Mouse (Mus musculus): Measurements from ENCODE around the gene Foxl1.

Gene Foxl1

DNA sequence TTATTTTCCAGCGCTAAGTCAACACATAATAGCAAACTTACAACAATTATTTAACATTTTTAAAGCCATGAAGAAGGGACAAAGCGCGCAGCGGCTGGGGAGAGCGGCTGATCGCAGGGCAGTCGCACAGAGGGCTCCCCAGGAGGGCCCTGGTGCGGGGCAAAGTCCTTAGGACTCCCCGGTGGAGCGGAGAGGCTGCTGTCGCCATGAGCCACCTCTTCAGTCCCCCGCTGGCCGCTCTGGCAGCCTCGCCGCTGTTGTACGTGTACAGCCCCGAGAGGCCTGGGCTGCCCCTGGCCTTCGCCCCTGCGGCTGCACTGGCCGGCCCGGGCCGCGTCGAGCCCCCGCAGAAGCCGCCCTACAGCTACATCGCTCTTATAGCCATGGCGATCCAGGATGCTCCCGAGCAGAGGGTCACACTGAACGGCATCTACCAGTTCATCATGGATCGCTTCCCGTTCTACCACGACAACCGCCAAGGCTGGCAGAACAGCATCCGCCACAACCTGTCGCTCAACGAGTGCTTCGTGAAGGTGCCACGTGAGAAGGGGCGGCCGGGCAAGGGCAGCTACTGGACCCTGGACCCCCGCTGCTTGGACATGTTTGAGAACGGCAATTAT is at the start of gene Foxl1:
TSS of gene Foxl1 (plus strand) at position 185 of the 620 bp plus-strand sequence.
- DNase-seq (ENCODE audit: extremely low spot score): peak; percentile 62

DNA sequence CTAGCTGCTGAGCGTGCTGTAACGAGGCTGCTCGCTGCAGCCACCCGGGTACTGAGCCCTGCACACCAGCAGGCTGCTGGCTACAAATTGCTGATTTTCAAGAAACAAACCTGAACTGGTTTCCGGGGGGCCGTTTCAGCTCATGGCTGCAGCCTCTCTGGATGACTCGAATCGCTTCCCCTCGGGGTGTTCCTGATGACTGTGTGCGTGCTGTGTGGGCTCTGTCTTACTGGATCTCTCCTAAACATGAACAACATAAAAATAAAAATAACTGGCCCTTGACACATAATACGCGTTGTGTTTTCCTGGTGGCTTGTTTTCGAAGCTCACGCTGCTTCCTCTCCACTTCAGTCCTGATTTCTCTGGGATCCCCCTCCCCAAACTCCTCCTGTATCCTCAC is 49.0 kb upstream of the Foxl1 start:
- DNase-seq (ENCODE audit: extremely low spot score): no peak

GRCm38 (mm10) chr8:121079201-121079600 is 48.5 kb upstream of the Foxl1 start:
- no peak for DNase-seq (ENCODE audit: extremely low spot score)

DNA sequence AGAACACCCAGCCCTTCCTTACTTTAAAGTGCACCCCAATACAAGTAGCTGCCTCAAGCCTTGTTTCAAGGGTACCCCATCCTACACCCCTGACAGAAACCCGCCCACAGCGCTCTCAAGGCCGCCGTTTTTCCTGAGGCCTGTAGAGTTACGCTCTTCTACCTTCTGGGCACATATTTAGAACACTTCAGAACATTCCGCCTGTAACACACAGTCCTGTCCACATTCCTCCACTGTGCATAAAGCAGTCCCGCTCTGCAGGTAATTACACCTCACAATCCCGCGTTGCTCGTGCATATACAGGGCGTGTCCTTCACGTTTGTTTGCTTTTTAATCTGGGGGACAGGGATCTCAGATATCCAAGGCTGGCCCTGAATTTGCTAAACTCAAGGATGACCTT is 47.8 kb upstream of the Foxl1 start:
- DNase-seq (ENCODE audit: extremely low spot score): no peak

DNA sequence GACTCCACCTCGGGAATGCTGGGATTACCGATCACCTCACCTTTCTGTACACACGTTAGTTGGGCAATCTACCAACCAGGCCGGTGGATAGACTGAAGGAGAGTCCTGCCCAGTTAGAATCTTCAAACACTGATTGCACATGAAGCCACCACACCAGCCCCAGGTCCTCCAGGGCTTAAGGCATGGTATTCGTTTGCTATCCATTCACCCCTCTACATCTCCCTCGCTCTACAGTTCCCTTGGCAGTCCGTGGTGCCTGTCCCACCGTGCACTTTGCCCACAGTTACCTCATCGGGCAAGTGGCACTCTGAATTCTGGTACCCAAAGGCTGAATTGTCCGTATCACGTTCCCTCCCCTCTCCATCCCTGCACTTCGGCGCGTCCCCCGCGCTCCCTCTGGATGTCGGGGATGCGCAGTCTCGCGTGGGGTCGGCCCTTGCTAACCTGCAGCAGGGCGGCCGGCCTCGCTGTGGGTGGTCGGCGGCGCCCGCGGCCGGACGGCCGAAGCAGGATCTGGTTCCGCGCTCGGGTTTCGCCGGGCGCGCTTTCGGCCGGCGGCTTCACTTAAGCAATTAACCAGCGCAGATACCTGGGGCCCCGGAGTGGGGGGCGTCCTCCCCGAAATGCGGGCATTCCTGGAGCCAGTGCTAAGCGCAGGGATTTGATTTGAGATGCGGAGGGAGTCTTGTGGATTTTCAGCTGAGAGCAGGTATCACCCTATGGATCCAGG is 47.2 kb upstream of the Foxl1 start:
- no peak for DNase-seq (ENCODE audit: extremely low spot score)

- DNase-seq (ENCODE audit: extremely low spot score): no peak
Measured at GRCm38 (mm10) chr8:121081398-121081797, 46.3 kb upstream of the Foxl1 start.

DNA sequence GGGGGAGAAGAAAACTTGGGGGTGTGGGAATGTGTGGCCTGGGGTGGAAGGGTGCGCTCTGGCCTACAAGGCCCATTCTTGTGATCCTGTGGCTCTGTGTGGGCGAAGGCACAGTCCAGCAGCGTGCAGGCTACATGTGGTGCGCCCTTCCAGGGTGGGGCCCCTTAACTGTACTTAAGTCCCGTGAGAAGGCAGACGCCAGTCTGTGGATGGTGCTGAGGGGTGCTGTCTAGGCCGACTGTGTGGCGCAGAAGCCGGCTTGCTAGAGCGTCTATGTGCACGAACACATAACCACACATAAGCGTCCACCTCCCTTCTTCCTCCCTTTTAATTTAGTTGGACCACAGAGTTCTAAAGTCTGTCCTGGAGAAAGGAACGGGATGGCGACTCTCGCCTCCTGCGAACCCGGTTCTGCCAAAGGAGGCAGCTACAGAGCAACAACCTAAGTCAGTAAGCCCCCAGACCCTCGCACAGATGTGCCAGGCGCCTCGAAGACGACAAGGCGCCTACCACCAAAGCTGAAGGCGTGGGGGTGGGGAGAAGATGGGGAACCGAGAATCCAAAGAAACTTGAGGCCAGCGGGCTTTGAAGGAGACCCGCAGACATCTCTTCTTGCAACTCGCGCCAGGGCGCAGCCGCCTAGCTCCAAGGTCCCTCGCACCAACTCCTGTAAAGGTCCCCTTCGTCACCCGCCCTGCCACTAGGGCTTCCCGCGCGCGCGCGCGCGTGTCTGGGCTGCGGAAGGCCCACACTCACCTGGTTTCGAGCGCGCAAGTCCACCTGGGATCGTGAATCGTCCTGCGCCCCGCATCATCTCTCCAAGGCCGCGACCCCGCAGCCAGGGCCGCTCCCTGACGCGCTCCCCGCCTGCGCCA is 45.3 kb upstream of the Foxl1 start:
- DNase-seq (ENCODE audit: extremely low spot score): no peak

GRCm38 (mm10) chr8:121083093-121083935 is 44.4 kb upstream of the Foxl1 start:
- peak; percentile 84 for DNase-seq (ENCODE audit: extremely low spot score)

GRCm38 (mm10) chr8:121083936-121084209 is 43.9 kb upstream of the Foxl1 start:
- no peak for DNase-seq (ENCODE audit: extremely low spot score)

DNA sequence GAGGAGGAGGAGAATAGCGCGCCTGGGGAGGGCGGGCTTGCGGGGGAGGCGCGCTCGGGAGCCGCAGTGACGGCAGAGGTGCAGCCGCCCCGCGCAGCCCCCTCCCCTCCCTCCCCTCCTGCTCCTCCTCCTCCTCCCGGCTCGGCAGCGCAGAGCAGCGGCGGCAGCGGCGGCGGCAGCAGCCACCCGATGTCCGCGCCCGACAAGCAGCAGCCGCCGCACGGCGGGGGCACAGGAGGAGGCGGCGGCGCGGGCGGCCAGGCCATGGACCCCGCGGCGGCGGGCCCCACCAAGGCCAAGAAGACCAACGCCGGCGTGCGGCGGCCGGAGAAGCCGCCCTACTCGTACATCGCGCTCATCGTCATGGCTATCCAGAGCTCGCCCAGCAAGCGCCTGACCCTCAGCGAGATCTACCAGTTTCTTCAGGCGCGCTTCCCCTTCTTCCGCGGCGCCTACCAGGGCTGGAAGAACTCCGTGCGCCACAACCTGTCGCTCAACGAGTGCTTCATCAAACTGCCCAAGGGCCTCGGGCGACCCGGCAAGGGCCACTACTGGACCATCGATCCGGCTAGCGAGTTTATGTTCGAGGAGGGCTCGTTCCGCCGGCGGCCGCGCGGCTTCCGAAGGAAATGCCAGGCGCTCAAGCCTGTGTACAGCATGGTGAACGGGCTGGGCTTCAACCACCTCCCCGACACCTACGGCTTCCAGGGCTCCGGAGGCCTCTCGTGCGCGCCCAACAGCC is 43.4 kb upstream of the Foxl1 start, which contains the start of gene Foxf1:
TSS of gene Foxf1 (plus strand) at position 177 of the 742 bp plus-strand sequence.
- no peak for DNase-seq (ENCODE audit: extremely low spot score)

GRCm38 (mm10) chr8:121085011-121085410 is 42.7 kb upstream of the Foxl1 start:
- DNase-seq (ENCODE audit: extremely low spot score): no peak

GRCm38 (mm10) chr8:121085561-121085960 is 42.2 kb upstream of the Foxl1 start:
- DNase-seq (ENCODE audit: extremely low spot score): no peak

GRCm38 (mm10) chr8:121086004-121086900 is 41.5 kb upstream of the Foxl1 start:
- DNase-seq (ENCODE audit: extremely low spot score): no peak

DNA sequence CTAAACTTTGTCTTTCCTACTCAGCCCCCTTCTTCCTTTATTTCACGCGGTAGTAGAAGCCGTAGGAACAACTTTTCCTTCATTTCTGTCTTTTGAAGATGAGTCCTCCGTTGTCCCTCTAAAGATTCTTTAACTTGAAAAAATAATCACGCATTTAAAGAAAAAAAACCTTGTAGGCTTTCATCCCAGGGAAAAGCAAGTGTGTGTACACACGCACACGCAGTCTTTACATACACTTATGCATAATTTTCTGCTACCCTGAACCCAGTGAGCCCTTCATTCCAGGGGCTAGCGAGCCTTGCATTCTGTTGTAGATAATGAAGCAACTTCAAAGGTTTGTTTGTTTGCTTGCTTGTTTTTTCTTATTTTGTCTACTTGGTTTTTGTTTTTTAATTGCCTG is 39.5 kb upstream of the Foxl1 start:
- no peak for DNase-seq (ENCODE audit: extremely low spot score)

DNA sequence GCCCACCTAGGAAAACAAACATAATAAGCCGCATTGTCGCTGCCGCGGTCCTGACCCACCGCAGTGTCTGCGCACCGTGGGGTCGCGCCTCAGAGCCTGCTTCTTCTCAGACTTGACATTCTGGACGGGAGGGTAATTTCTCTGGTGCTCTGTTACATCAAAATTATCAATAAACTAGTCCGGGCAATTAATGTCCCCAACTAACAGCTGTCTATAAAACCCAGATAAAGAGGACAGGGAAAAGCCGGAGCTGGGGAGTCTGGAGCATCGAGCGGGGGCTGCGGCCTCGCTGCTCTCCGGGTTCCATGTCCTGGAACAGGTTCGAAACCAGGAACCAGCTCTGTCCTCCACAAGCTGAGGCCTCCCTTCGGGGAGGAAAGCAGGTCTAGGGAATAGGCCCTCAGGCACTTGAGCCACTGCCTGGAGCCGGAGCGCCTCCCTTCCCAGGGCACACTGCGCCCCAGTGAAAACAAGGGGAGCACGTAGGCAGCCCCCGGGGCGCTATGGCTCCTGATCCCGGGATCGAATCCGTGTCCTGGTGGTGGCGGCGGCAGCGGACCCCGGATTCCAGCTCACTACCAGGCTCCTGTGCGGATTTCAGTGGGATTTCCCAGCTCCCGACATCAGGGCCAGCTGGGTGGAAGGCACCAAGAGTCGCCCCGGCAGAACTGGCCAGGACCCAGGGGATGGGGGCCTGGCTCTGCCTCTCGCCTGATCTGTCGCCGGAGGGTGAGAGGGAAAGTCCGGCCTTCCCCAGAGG is 38.7 kb upstream of the Foxl1 start:
- DNase-seq (ENCODE audit: extremely low spot score): no peak

DNA sequence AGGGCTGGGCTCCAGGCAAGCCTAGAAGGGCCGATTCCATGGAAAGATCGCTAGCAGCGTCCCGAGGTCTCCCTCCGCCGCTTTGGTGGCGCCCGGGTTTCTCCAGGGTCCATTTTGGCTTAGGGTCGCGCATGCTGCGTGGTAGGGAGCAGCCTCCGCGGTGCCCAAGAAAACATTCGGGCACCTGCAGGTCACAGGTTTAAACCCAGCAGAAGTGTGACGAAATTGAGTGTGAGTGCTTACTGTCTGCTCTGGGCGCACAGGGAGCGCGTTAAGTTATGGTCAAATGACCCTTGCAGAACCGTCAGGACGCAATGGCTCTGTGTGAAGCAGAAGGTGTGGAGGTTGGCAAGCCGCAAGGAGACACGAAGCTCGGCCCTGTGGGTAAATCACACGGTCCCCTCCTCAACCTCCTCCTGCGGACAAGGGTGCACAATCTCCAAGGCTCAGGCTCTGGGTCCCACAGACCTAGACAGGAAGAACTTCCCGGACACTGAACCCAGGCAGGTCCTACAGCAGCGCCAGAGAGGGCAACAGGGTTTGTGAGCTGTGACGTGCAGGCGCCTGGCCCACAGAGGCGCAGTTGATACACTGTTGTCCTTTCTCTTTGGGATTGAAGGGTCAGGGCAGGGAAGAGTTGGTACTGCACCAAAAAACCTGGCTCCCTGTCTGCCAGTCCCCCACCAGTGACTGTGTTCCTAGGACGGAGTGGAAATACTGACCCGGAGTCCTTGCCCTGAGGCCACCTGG is 37.9 kb upstream of the Foxl1 start:
- DNase-seq (ENCODE audit: extremely low spot score): no peak

GRCm38 (mm10) chr8:121090716-121091115 is 37.0 kb upstream of the Foxl1 start:
- DNase-seq (ENCODE audit: extremely low spot score): no peak

GRCm38 (mm10) chr8:121092141-121092540 is 35.6 kb upstream of the Foxl1 start:
- DNase-seq (ENCODE audit: extremely low spot score): no peak

GRCm38 (mm10) chr8:121092627-121093026 is 35.1 kb upstream of the Foxl1 start:
- DNase-seq (ENCODE audit: extremely low spot score): peak; percentile 90

Data from embryo, embryonic 9.5 days (tissue).